Mouse (Mus musculus): ENCODE data around the gene Cerkl.
A peak's percentile ranks its signal among the peaks of the same experiment; 100 is the strongest.

Cerkl gene

DNA sequence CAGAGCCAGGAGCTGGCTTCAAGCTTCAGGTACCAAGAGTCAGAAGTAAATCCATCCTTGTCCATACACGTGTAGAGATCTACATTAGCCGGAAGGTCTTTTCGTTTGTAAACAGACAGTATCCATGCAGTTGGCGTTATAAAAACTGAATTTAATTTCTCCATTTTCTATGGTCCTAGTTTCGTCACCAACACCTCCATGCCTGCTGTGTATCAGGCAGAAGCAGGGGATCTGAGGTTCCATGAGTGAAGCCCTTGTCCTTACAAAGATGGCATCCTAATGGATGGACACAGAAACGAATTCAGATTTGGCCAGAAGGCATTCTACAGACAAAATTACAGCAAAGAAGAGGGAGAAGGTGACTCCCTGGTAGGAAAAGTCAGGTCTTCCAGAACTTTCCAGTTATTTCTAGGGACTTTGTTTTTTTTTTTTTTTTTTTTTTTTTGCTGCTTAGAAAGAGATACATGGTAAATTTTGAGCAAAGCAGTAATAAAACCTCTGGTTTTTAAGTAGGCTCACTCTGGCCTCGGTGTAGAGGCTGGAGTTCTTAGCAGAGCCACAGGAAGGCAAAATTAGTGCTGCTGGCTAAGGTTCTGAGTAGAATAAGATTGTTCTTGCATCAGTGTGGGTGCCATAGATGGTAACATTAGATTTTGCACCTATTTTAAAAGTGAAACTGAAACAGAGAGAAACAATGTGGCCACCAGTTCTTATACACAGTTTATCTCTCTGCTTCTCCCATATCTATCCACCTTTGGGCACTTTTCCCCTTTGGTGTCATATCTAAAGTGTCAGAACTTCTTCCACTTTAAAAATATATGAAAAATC is 85.0 kb downstream of the Cerkl start:
- no peak for DNase-seq

DNA sequence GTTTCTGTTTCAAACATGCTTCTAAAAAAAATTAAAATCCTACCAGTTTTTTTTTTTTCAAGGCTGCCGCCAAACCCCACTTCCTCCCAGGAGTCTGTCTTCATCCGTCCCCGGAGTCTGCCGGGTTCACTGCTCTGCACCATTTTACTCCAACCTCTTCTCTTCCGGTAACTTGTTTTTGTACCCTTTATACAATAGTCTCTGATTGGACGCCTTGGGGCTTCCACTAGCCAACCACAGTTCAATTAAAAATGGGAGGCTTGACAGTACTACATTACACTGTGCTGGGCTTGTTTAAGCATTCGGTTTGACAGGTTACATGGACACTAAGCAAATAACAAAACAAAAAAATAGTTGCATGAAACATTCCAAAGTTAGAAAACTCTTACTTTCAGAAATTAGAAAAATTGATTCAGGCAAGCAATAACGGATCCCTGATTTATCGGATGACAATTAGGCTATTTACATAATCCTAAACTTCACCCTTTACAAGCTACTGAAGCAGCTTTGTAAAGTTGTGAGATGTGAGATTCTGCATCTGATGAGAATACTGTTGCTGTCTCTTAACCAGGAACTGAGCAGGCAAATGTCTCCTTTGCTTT is 85.8 kb downstream of the Cerkl start:
- DNase-seq: no peak

DNA sequence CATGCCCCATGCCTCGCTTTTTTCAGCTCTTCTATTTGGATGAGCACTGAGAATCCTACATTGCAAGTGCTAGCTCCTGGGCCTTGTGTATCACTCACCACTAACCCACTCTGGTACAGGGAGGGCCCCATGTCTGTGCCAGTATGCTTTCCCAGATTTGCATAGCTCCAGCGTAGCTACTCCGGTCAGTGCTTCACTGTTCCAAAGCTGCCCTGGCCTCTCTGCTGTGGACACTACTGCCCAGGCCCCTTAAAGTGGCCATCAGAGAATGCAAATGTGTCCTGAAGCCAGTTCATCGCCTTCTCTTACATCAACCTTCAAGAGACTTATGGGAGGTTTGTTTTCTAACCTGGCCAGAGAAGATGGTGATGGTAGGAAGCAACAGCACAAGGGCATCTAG is 86.7 kb downstream of the Cerkl start:
- no peak for DNase-seq

DNA sequence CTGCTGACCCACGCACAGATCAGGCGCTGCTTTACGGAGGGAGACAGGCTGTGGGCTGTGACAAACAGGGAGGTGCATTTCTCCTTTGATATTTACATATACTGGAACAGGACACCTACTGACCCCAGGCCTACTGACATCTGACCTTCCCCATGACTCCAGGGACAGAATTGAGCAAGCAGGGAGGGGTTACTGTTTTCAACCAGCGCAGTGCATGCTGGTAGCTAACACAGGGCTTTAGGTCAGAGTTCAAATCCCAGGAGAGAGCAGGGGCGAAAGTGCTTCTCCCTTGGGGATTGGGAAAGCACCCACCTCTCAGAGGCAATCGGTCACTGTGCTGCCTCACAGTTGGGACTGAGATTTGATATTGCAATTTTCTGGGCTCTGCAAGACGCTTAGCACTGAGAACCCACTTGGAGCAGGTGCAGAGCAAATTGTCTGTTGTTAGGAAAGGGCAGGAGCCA is 87.5 kb downstream of the Cerkl start:
- DNase-seq: peak; percentile 36

DNA sequence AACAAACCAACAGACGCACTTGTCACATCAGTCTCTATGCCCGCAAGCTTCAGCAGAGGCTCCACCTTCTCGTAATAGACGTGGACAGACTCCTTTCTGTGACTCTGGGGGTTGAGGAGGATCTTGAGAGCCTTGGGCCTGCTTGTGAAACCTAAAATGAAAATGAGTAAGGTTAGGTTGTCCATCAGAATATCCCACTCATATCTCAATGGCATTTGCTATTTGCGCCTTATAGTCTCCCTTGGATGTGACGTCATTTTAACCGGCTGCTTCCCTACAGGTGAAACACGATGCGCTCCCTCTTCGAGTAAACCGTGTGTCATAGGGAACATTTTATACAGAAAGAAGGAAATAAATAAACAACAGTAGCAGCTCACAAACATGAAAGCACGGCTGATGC is 87.9 kb downstream of the Cerkl start:
- DNase-seq: no peak

DNA sequence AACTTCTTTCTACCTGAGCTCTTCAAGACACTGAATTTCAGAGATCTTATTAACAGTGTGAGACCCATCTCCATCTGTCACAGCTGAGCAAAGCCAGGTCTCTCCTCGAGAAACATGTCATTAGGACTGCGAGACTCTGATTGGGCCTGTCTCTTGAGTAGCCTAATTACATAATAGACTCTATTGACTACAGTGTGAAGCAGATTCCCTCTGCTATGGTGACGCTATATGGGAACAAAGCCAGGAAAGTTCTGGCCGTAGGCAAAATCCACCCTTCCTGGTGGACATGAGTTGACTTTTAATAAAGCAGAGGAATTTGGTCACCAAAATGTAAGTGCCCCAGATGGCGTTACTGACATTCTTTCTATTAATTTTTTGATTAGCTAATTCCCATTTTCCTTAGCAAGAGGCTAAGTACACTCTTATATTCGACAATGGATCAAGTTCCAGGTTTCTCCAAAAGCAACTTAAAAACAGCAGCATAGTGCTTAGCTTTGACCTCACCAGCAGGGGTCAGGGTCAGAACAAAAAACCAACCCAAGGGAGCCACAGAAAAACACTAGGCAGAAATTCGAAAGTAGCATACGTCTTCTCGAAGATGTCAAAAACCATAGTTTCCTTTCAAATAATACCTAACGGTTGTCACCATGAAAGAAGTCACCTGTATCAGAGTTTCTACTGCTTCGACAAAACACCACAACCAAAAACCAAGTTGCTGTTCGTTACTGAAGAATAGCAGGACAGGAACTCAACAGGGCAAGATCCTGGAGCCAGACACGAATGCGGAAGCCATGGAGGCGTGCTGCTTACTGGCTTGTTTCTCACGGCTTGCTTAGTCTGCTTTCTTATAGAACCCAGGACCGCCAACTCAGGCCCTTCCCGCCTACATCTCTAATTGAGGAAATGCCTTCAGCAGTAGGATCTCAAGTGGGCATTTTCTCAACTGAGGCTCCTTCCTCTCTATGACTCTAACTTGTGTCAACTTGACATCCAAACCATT is 88.8 kb downstream of the Cerkl start:
- DNase-seq: peak; percentile 30

DNA sequence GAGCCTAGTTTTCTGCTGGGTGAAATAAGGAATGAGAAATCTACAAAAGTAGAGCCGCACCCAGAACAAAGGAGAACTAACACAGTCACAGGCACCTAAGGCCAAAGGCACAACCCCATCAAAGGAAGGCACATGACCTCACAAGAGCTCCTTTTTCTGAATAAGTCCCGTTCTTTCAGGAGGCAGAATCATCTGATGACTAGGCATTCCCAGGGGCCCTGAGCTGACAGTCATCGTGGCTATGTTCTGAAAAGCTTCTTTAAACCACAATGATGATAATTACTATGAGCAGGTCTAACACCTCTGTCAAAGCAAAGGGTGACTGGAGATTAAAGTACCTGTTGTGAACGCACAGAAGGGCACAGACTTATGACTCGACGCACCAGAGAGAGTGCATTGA is 92.7 kb downstream of the Cerkl start:
- DNase-seq: no peak

DNA sequence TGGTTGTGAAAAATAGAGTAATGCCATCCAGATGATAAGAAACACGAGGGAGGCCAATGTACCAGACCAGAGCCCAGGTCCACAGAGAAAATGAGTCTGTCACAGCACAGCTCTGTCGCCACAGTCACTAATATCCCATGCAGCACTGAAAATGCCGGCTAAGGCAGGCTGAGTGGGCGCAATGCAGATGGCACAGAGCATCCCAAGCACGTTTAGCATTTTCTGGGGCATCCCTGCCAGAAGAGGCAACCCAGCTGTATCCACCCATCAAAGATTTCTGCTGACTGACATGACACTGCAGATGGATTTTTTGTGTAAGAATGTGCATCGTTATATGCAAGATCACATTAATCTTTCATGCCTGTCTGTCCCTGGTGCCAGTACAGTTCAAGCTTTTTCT is 94.6 kb downstream of the Cerkl start:
- DNase-seq: no peak

DNA sequence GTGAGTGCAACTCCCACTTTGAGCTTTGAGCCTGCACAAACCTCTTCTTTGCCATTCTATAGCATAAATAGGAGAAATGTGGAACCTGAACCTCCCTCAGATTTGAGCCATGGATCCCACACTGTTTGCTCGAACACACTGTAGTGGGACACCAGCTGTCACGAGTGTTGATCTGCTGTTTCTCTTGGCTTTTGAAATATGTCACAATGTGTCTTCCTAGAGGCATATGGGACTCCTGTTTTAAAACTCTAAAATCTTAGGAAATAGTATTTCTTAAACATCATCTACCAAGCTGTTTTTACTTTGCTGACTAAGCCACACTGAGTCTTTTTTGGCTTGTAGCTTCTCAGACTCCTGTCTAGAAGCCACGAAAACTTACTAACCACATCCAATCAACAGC is 98.8 kb downstream of the Cerkl start:
- DNase-seq: no peak

DNA sequence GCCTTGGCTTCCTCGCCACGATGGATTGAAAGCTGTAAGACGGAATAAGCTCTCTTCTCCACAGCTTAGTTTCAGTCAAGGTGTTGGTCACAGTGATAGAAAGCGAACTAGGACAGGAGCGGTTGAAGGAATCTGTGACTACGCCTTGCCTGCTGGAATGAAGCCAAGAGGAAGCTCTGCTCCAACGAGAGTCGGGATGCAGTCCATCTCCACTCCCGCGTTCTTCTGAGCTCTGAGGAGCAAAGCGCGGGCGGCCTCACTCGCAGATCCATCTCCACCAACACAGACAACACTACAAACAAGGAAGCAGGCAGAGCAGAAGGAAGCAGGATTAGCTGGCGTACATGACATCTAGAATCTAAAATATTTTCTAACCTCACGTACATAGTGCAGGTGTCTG is 101.8 kb downstream of the Cerkl start:
- DNase-seq: no peak

DNA sequence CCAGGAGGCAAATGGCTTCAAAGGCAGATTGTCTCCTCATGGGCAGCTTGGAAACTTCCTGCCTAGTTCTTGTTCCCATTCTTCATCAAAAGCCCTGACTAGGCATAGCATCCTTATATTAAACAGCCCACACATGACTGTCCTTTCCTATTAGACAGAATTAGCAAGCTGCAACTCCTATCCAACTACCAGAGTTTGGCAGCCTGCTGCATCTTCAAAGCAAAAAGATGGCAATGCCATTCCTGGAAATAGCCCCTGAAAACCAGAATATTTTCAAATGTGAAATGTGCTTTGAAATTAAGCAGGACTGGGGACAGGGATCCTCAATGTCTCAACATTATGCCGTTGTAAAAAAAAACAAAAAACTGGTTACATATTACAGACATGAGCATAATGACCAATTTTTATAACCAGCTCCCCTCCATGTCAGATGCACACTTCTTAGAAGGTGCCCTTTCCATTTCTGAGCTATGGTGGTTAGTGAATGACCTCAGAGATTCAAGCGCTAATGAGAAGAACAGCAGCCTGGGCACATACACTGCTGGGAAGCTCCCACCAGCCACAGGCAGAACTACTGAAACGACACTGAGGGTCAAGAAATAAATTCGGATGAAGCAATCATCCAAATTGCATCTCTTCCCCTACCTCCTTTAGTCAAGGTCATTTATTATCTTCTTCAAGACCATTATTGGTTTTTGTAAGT is 104.3 kb downstream of the Cerkl start:
- DNase-seq: no peak

DNA sequence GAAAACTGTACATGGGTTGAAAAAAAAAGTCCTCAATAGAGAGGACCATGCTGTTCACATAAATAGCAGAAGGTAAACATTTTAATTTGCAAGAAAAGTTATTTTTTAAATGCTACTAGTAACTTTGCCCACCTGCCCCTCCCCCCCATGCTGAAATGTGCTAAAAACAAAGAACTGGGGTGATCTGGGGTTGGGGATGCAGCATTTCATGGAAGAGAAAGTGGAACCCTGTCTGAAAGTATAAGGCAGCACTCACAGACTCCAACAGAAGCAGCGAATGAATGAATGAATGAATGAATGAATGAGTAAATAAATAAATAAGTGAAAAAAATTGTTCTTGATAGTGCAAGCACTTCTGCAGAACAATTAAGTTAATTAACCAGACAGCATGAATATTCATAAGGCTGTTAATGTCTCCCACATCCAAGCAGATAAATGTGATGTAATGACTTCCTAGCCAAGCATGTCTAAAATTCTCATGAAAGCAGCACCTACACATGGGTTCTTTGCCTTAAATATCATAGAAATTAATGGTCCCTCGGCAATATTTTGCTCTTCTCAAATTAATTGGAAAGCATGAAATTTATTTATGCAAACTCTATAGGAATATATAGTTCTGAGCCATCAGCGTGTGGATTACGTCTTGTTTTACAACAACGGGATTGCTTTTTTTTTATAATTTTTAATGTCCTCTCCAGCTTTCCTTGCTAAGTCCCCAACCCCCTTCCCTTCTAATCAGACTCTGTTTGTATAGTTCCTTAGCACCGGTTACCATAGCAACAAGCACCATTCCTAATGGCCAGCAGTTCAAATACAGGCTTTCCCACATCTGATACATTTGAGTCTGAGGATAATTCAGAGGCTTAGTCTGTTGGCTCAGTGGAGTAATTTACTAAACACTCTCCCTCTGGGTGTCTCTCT is 105.1 kb downstream of the Cerkl start:
- peak; percentile 62 for DNase-seq

DNA sequence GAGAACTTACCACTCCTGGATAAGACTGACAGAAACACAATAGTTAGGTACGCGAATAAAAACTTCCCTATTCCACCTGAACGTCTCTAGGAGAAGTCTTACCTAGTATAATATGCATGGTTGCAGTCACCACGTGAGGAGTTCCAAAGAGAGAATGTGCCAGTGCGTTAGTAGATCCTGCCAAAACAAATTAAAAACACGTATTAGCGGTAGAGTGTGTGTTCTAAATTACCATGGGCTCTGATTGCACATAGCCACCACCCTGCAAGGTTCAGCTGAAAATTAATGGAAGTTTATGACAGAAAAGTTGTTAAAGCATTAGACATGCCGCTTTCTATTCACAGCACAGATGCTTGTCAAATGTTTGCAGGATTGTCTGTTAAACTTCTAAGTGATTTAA is 113.5 kb downstream of the Cerkl start:
- DNase-seq: no peak

DNA sequence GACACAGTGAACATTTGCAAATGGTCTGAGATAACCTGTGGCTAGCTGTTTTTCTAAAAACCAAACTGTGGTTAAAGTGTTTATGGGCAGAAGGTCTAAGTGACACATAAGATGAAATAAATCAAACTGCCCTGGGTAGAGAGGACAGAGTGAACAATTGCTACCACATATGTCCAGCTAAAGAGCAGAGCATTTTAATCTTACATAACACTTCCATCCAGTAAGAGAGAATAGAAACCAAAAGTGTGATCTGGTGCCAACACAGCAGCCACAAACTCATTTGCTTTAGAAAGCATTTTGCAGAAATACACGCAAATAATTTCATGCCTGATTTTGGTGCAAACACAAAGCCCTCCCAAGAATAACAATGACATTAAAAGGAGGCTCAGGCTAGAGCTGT is 117.6 kb downstream of the Cerkl start:
- DNase-seq: no peak

DNA sequence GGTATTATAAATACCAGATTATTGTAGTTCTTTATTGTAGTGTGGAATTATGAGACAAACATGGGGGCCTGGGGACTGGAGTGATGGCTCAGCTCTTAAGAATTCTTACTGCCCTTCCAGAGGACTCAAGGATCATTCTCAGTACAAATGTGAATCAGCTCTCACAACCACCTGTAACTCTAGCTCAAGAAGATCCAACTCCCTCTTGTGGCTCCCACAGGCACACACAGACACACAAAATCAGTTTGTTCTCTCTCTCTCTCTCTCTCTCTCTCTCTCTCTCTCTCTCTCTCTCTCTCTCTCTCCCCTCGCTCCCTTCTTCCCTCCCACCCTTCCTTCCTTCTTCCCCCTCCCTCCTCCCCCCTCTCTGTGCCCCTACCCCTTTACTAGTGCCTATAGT is 120.4 kb downstream of the Cerkl start:
- DNase-seq: no peak

DNA sequence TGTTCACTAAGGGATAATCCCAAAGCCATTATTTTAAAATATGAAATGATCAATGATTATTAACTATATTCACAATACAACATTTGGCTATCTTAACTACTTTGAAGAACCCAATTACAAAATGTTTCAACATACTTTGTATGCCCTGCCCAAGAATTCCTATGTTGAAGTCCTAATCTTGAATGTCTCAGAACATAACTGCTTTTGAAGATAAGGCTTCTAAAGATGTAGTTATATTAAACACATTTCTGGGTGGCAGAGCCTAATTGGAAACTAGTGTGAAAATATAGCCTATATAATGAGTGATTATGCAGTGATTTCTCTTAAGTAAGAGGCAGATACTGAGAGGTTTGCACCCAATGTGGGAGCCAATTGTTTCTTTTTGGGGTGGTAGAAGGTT is 121.9 kb downstream of the Cerkl start:
- DNase-seq: no peak

DNA sequence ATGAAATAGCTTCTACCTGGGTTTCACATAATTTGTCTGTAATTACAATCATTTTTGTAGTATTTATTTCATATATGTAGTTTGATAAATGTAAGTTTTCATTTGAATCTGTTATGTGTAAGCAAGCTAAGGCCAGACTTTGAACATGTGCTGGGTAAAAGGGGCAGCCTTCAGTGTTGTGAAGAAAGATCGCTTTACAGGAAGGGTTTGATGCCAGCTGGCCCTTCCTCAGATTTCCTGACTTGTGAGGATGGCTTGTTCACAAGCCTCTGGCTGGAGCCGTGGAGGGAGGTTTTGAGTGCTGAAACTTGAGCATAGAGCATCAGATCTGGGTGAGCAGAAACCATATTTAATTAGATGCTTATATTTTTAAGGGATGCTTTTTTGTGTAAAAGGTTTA is 128.5 kb downstream of the Cerkl start:
- peak; percentile 22 for DNase-seq

DNA sequence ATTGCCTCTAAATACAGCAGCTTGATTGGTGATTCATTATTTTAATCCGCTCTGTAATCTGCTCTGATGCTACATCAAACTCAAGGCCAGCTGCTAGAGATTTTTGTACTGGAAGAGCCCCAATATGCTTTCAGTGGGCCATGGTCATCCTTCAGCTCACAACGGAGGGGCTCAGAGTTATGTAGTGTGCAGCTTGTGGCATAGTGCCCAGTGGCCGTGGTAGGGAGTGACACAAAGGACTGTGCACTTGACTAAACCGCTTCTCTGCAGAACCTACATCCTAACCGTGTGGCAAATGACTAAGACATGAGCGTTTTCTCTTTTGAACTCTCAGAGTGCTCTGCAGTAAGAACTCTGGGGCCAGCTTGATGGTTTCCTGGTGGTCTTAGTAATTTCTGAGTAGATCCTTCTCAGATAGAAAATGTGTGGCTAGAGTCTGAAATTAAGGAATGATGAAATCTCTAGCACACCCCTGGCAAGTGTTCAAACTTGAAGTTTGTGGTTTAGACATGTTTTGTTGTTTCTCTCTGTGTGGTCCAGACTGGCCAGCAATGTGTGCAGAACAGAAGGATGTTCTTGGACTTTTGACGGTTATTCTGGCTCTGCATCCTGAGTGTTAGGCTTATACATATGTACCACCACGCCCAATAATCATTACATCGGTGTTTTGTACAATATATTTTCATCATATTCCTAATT is 140.3 kb downstream of the Cerkl start:
- no peak for DNase-seq

DNA sequence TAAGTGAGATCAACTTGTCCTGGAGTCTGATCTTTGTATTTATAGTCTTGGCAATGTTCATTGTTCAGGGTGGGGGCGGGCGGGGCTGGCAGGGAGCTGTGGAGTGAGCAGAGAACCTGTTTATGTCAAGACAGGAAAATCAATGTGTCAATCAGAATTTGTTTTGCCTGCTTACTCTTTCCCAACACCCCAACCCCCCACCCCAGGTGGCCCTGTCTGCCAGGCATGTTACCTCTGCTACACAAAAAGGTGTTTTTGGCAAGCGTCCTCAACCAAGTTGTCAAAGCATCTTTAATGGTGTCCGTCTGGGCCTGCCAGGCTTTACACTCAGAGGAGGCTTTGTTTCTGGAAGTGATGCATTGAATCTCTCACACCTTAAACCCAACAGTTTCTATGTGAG is 141.5 kb downstream of the Cerkl start:
- DNase-seq: no peak

DNA sequence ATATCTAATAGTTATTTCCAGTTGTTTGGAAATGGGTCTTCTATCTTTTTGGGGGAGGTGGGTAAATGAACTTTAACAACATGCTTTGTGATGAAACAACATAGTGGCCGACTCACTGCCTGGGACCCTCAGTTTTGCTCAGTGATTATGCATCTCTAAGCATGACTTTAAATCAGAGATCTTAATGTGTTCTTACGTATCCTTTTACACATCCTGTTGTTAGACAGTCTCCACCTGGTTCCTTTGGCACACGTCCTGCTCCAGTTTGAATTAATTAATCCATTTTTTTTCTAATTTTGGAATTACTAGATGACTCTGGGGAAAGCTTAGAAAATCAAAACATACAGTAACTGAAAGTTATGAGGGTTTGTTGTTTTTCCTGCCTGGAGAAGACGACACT is 144.1 kb downstream of the Cerkl start:
- DNase-seq: no peak

Data from embryo, embryonic 11 days (tissue).